Mouse (Mus musculus) spleen, embryonic (tissue): ENCODE data around the gene Zic4.

ENCODE experiments used
- CTCF ChIA-PET: fragments of 350-600 bp; sonication (Branson Sonifier 250); formaldehyde crosslinking; loops from one replicate; lab custom pipeline; 2022; lab: Charles Lee

Zic4 gene

GRCm38 (mm10) chr9:91363011-91363730 lies 958 bp downstream of the Zic4 start:
- CTCF ChIA-PET = no interaction called here

GRCm38 (mm10) chr9:91363814-91364126 lies 1.6 kb downstream of the Zic4 start:
- CTCF ChIA-PET = no interaction called here

- CTCF ChIA-PET = no interaction called here
Measured at GRCm38 (mm10) chr9:91364127-91364970, 2.1 kb downstream of the Zic4 start.

- CTCF ChIA-PET = no interaction called here
Measured at GRCm38 (mm10) chr9:91364971-91365501, 2.8 kb downstream of the Zic4 start.

GRCm38 (mm10) chr9:91365664-91366063 lies 3.5 kb downstream of the Zic4 start, which contains the start of gene Zic1:
Gene Zic1, minus strand, starts transcription at chr9:91365810.
- CTCF ChIA-PET = no interaction called here

- CTCF ChIA-PET = no interaction called here
Measured at GRCm38 (mm10) chr9:91366226-91366998, 4.2 kb downstream of the Zic4 start.

GRCm38 (mm10) chr9:91366999-91367811 lies 5.0 kb downstream of the Zic4 start:
- CTCF ChIA-PET = no interaction called here

GRCm38 (mm10) chr9:91368150-91368549 lies 5.9 kb downstream of the Zic4 start:
- CTCF ChIA-PET = no interaction called here

GRCm38 (mm10) chr9:91368946-91369292 lies 6.7 kb downstream of the Zic4 start:
- CTCF ChIA-PET = no interaction called here

GRCm38 (mm10) chr9:91369293-91369991 lies 7.2 kb downstream of the Zic4 start:
- CTCF ChIA-PET = no interaction called here

GRCm38 (mm10) chr9:91370191-91370708 lies 8.0 kb downstream of the Zic4 start:
- CTCF ChIA-PET = no interaction called here

GRCm38 (mm10) chr9:91371011-91371410 lies 8.8 kb downstream of the Zic4 start:
- CTCF ChIA-PET = no interaction called here

- CTCF ChIA-PET = no interaction called here
Measured at GRCm38 (mm10) chr9:91371608-91372007, 9.4 kb downstream of the Zic4 start.

- CTCF ChIA-PET = no interaction called here
Measured at GRCm38 (mm10) chr9:91373811-91374575, 11.8 kb downstream of the Zic4 start.

- CTCF ChIA-PET = no interaction called here
Measured at GRCm38 (mm10) chr9:91374665-91375064, 12.5 kb downstream of the Zic4 start.

GRCm38 (mm10) chr9:91377036-91377872 lies 15.0 kb downstream of the Zic4 start:
- CTCF ChIA-PET = no interaction called here

GRCm38 (mm10) chr9:91377873-91378150 lies 15.6 kb downstream of the Zic4 start:
- CTCF ChIA-PET = no interaction called here

GRCm38 (mm10) chr9:91378411-91379299 lies 16.4 kb downstream of the Zic4 start:
- CTCF ChIA-PET = no interaction called here
